28 mouse cellular contexts compared by ENCODE assay signal in the genomic region with DNA sequence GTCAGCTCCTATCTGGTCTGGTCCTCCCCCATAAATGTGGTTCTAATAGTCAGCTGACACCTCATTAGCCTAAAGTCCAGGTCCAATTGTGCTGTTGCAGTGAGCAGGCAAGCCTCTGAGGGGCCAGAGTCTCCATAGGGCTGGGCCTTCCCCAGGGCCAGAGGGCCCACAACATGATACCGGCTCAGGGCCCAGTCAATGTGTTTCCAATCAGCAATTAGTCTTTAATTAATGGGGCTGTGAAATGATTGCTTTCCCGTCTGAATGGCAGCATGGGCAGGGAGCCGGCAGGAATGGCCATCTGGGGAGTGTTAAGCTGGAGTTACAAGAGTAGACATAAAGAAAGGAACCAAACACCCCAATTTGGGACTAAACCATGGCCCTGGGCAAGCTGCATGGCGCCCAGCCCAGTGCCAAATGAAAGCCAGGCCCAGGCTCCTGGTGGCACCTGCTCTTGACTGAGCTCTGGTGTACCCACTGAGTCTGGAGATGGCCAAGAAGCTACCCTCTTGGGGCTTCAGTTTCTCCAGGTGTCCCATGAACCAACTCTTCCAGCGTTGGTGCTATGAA.
DNase-seq lines count a peak whose midpoint lies in the region; ATAC-seq lines count a peak whose summit lies in the region.
"Had no signal": no experiment of that assay in that cellular context is flagged by ENCODE, and none has a peak within 500 bp of the region (broad histone marks: within the 10 kb centered on the region; RNA-seq: fewer than 3 reads in every experiment).

No protein-coding gene starts in this region.

- 53% methylated on average over 5 of the region's 5 CpGs for WGBS in embryonic facial prominence, embryonic 11.5 days
- 59% methylated on average over 5 of the region's 5 CpGs for WGBS in embryonic facial prominence, embryonic 10.5 days

- no peak overlapping the region for H3K27ac ChIP-seq in embryonic facial prominence, embryonic 11.5 days (replicated peaks; ENCODE audit: low read depth, low read length)
- no peak overlapping the region for H3K27ac ChIP-seq in embryonic facial prominence, embryonic 10.5 days (replicated peaks)
- H3K27ac ChIP-seq: embryonic facial prominence, embryonic 12.5 days; heart, adult 2 months; heart, embryonic 15.5 days; hindbrain, embryonic 10.5 days; hindbrain, embryonic 15.5 days had no signal

- H3K4me1 ChIP-seq in embryonic facial prominence, embryonic 11.5 days (ENCODE audit: control insufficient read depth, insufficient read depth, low read length): no peaks in the 10 kb centered on the region
- H3K4me1 ChIP-seq in embryonic facial prominence, embryonic 10.5 days: no peaks in the 10 kb centered on the region
- H3K4me1 ChIP-seq: embryonic facial prominence, embryonic 12.5 days; heart, embryonic 15.5 days; hindbrain, embryonic 10.5 days; hindbrain, embryonic 15.5 days had no signal

- H3K36me3 ChIP-seq in embryonic facial prominence, embryonic 11.5 days (replicated peaks; ENCODE audit: control insufficient read depth, insufficient read depth, low read depth, low read length): no peaks in the 10 kb centered on the region
- H3K36me3 ChIP-seq in embryonic facial prominence, embryonic 10.5 days (replicated peaks): no peaks in the 10 kb centered on the region
- H3K36me3 ChIP-seq: embryonic facial prominence, embryonic 12.5 days; G1E; heart, embryonic 15.5 days; hindbrain, embryonic 10.5 days; hindbrain, embryonic 15.5 days had no signal

- no peaks in the 10 kb centered on the region for H3K27me3 ChIP-seq in embryonic facial prominence, embryonic 11.5 days (ENCODE audit: control insufficient read depth, insufficient read depth, low read length)
- H3K27me3 ChIP-seq in embryonic facial prominence, embryonic 10.5 days (replicated peaks; ENCODE audit: low read depth, poor library complexity, severe bottlenecking): peaks cover 99% of the 10 kb centered on the region

- no peak overlapping the region for H3K9ac ChIP-seq in embryonic facial prominence, embryonic 11.5 days (replicated peaks; ENCODE audit: low read length)
- H3K9ac ChIP-seq: embryonic facial prominence, embryonic 12.5 days; heart, embryonic 15.5 days; hindbrain, embryonic 15.5 days had no signal

- ATAC-seq in embryonic facial prominence, embryonic 11.5 days (replicated peaks; ENCODE audit: insufficient number of reproducible peaks, low FRiP score, low TSS enrichment, low read depth): no peak
- ATAC-seq in activated CD4-positive, CD25-positive, alpha-beta regulatory T cell, adult 4 months: no peak
- ATAC-seq: CD4-positive, CD25-positive, alpha-beta regulatory T cell, adult 4 months; inflammation-experienced regulatory T-cells, adult 6 months; intestine, postnatal 0 days; Patski had no signal

- no peak overlapping the region for H3K4me3 ChIP-seq in embryonic facial prominence, embryonic 11.5 days (ENCODE audit: low read depth, low read length)
- no peak overlapping the region for H3K4me3 ChIP-seq in embryonic facial prominence, embryonic 10.5 days
- H3K4me3 ChIP-seq: embryonic facial prominence, embryonic 12.5 days; heart, adult 2 months; heart, embryonic 15.5 days; hindbrain, embryonic 10.5 days; hindbrain, embryonic 15.5 days had no signal

- no peak overlapping the region for H3K4me2 ChIP-seq in embryonic facial prominence, embryonic 11.5 days (ENCODE audit: low read depth, low read length)
- H3K4me2 ChIP-seq: embryonic facial prominence, embryonic 12.5 days; heart, embryonic 11.5 days; heart, embryonic 15.5 days; hindbrain, embryonic 15.5 days had no signal

- DNase-seq in embryonic facial prominence, embryonic 11.5 days (ENCODE audit: low spot score): peak; percentile 10
- DNase-seq in embryonic facial prominence, embryonic 10.5 days (ENCODE audit: low spot score): no peak
- peak; percentile 48 for DNase-seq in heart, adult 11 months
- no peak for DNase-seq in heart, postnatal 25 days (ENCODE audit: low spot score)
- peak; percentile 26 for DNase-seq in hindlimb bud, embryonic 11.5 days (ENCODE audit: extremely low spot score, low read depth, low spot score)
- DNase-seq in cerebellum, postnatal 25 days: no peak
- DNase-seq in right cerebral cortex, postnatal 4 days: no peak
- DNase-seq: adrenal gland, adult 8-10 months; adrenal gland, postnatal 36 days; B cell, adult 2 months; cerebellum, adult 11-12 months; cerebellum, adult 9-10 months; cerebellum, postnatal 36 days; gastrocnemius, postnatal 10 days; heart, adult 2 months; heart, postnatal 14 days; kidney, adult 8-10 months had no signal

- H3K9me3 ChIP-seq in embryonic facial prominence, embryonic 11.5 days (replicated peaks; ENCODE audit: control insufficient read depth, low read length): no peaks in the 10 kb centered on the region
- H3K9me3 ChIP-seq in embryonic facial prominence, embryonic 10.5 days: no peaks in the 10 kb centered on the region
- H3K9me3 ChIP-seq: embryonic facial prominence, embryonic 12.5 days; G1E; heart, embryonic 15.5 days; hindbrain, embryonic 10.5 days; hindbrain, embryonic 15.5 days had no signal

- intact Hi-C loops in heart, postnatal 25 days (cut with DNase I): no loop called here

Comparison
In these comparisons a context has a peak if more than half of its experiments do, and no peak if none do; other contexts are left out.
1. DNase-seq: peak in embryonic facial prominence, embryonic 11.5 days (single experiment), heart, adult 11 months (single experiment) and hindlimb bud, embryonic 11.5 days (single experiment); none in embryonic facial prominence, embryonic 10.5 days (single experiment), heart, postnatal 25 days (single experiment), cerebellum, postnatal 25 days (0 of 2) and right cerebral cortex, postnatal 4 days (single experiment).